Comparison of ENCODE assay signal across 19 mouse cellular contexts in genomic region chr5:117481162-117481561, GRCm38 (mm10).
"Had no signal": no experiment of that assay in that cellular context is flagged by ENCODE, and none has a peak within 500 bp of the region (broad histone marks: within the 10 kb centered on the region; RNA-seq: fewer than 3 reads in every experiment).

No protein-coding gene starts in this region.

- H3K4me3 ChIP-seq: kidney, embryonic 15.5 days; limb, embryonic 12.5 days; limb, embryonic 15.5 days; midbrain, embryonic 13.5 days had no signal

- ATAC-seq: liver, postnatal 0 days; lung, postnatal 0 days; midbrain, embryonic 13.5 days had no signal

- H3K4me2 ChIP-seq: kidney, embryonic 15.5 days; limb, embryonic 12.5 days; limb, embryonic 15.5 days; liver, embryonic 11.5 days; lung, embryonic 14.5 days; midbrain, embryonic 13.5 days had no signal

- H3K36me3 ChIP-seq: kidney, embryonic 15.5 days; limb, embryonic 12.5 days; limb, embryonic 15.5 days; midbrain, embryonic 13.5 days had no signal

- DNase-seq: kidney, adult 11 months; kidney, adult 8-10 months; kidney, postnatal 10 days; kidney, postnatal 36 days; left cerebral cortex, postnatal 4 days; liver, postnatal 0 days; lung, embryonic 14.5 days; right cerebral cortex, adult 18-20 months; right cerebral cortex, postnatal 25 days; spleen, adult 18-20 months; thymus, postnatal 25 days had no signal

- H3K9ac ChIP-seq: kidney, embryonic 15.5 days; limb, embryonic 12.5 days; limb, embryonic 15.5 days; liver, embryonic 14.5 days; liver, postnatal 0 days; lung, embryonic 14.5 days had no signal

- H3K4me1 ChIP-seq: kidney, embryonic 15.5 days; limb, embryonic 12.5 days; limb, embryonic 15.5 days had no signal

- H3K27me3 ChIP-seq: kidney, embryonic 15.5 days; limb, embryonic 12.5 days; limb, embryonic 15.5 days; midbrain, embryonic 13.5 days had no signal

- H3K27ac ChIP-seq: kidney, embryonic 15.5 days; limb, embryonic 12.5 days; limb, embryonic 15.5 days; liver, embryonic 14.5 days; macrophage; midbrain, embryonic 13.5 days had no signal

- H3K9me3 ChIP-seq: kidney, embryonic 15.5 days; limb, embryonic 12.5 days; limb, embryonic 15.5 days; midbrain, embryonic 13.5 days had no signal
